Mouse (Mus musculus) limb, embryonic 11.5 days (tissue): ENCODE measurements around the gene Spdye4a. TPM values are rescaled to one million over a fixed set of nuclear protein-coding genes. Genes with fewer than 3 reads are reported as not detected.

ENCODE experiments used
- ATAC-seq: fragments of 200-750 bp; cut with Nextera tagmentation; 2 replicates; pipeline ENCODE4 v1.8.0; 2017; ENCODE audit warnings: low read depth; ENCODE audit not compliant: insufficient number of reproducible peaks, low FRiP score, low TSS enrichment
- DNase-seq: peaks from one replicate; pipeline ENCODE4 v3.0.0-alpha.2; 2015; ENCODE audit warnings: low spot score
- H3K27ac ChIP-seq: fragments of 300-500 bp; sonication (generic); replicated peaks from 2 replicates; pipeline ENCODE4 v1.5.1; 2014; ENCODE audit warnings: low read depth, mild to moderate bottlenecking, low read length
- H3K27me3 ChIP-seq: fragments of 300-500 bp; sonication (generic); 2 replicates; pipeline ENCODE4 v1.6.1; 2014; ENCODE audit warnings: mild to moderate bottlenecking, low read length, mixed read lengths; ENCODE audit not compliant: control insufficient read depth, insufficient read depth
- H3K36me3 ChIP-seq: fragments of 300-500 bp; sonication (generic); 2 replicates; pipeline ENCODE4 v1.6.1; 2014; ENCODE audit warnings: mild to moderate bottlenecking, low read length, moderate library complexity, mixed read lengths; ENCODE audit not compliant: control insufficient read depth, insufficient read depth
- H3K4me1 ChIP-seq: fragments of 300-500 bp; sonication (generic); 2 replicates; pipeline ENCODE4 v1.6.1; 2014; ENCODE audit warnings: low read length, mixed read lengths; ENCODE audit not compliant: control insufficient read depth, insufficient read depth
- H3K4me2 ChIP-seq: fragments of 300-500 bp; sonication (generic); 2 replicates; pipeline ENCODE4 v1.6.1; 2014; ENCODE audit warnings: low read depth, mild to moderate bottlenecking, moderate library complexity; ENCODE audit not compliant: severe bottlenecking
- H3K4me3 ChIP-seq: fragments of 300-500 bp; sonication (generic); 2 replicates; pipeline ENCODE4 v1.5.1; 2014; ENCODE audit warnings: low read depth, low read length
- H3K9ac ChIP-seq: fragments of 300-500 bp; sonication (generic); 2 replicates; pipeline ENCODE4 v1.6.1; 2014; ENCODE audit warnings: mild to moderate bottlenecking, low read length
- H3K9me3 ChIP-seq: fragments of 300-500 bp; sonication (generic); 2 replicates; pipeline ENCODE4 v1.6.1; 2016; ENCODE audit warnings: low read length; ENCODE audit not compliant: control insufficient read depth
- WGBS: fragments of 180-500 bp; shearing (Covaris S2); extraction: QIAGEN DNeasy Blood & Tissue Kit; methylation state at CpG from one replicate; pipeline ENCODE4 v1.1.7; 2014; 5-methylcytosine and 5-hydroxymethylcytosine counted together
- polyA plus RNA-seq: library from polyadenylated mRNA; unstranded; fragments of >200 nt; fragmentation: Nextera tagmentation; extraction: Ambion mirVana; gene quantifications from 2 replicates; pipeline ENCODE4 v1.2.1, GENCODE M21; 2014

Gene Spdye4a
- polyA plus RNA-seq, 1 experiment from 2014 or later = not detected

GRCm38 (mm10) chr5:143179179-143179578, 47.5 kb downstream of the Spdye4a start:
- DNase-seq = no peak

GRCm38 (mm10) chr5:143177541-143178200, 49.0 kb downstream of the Spdye4a start:
- Histone ChIP-seq H3K36me3 (peaks cover 34% of the 10 kb centered on the region), H3K27ac (no peak overlapping the region), H3K4me1 (peaks cover 8% of the 10 kb centered on the region; the same call in 1 of the 2 replicates), H3K4me2 (no peak overlapping the region), H3K4me3 (no peak overlapping the region), H3K9me3 (no peaks in the 10 kb centered on the region), H3K9ac (no peak overlapping the region), H3K27me3 (no peaks in the 10 kb centered on the region)
- WGBS = 83% methylated on average over 3 of the region's 3 CpGs
- ATAC-seq (no peak), DNase-seq (no peak)

More at GRCm38 (mm10) chr5:143179179-143179578, 47.5 kb downstream of the Spdye4a start:
- no peak overlapping the region for H3K4me3 ChIP-seq
- H3K9ac ChIP-seq = no peak overlapping the region
- H3K36me3 ChIP-seq = peaks cover 24% of the 10 kb centered on the region; the same call in 1 of the 2 replicates
- no peaks in the 10 kb centered on the region for H3K27me3 ChIP-seq
- H3K4me1 ChIP-seq = peaks cover 8% of the 10 kb centered on the region; the same call in 1 of the 2 replicates
- no peak for ATAC-seq
- H3K27ac ChIP-seq = no peak overlapping the region
- 46% methylated on average over 6 of the region's 6 CpGs for WGBS
- H3K4me2 ChIP-seq = peak overlapping the region; percentile 76
- no peaks in the 10 kb centered on the region for H3K9me3 ChIP-seq

- no peaks in the 10 kb centered on the region for H3K27me3 ChIP-seq
- peaks cover 8% of the 10 kb centered on the region; the same call in 1 of the 2 replicates for H3K4me1 ChIP-seq
- no peak overlapping the region for H3K9ac ChIP-seq
- no peak overlapping the region for H3K4me3 ChIP-seq
- DNase-seq (no peak), ATAC-seq (no peak)
- 91% methylated on average over 4 of the region's 4 CpGs for WGBS
- H3K4me2 ChIP-seq = no peak overlapping the region
- H3K36me3 ChIP-seq = peaks cover 41% of the 10 kb centered on the region
- H3K9me3 ChIP-seq = no peaks in the 10 kb centered on the region
- no peak overlapping the region for H3K27ac ChIP-seq
Observed at GRCm38 (mm10) chr5:143175970-143176369, 50.7 kb downstream of the Spdye4a start.

Other genes with a start within 250 kb of the Spdye4a start
- 36.6 and 37.7 TPM in 2 replicates for gene Rnf216, start 113.9 kb downstream of the Spdye4a start, polyA plus RNA-seq
- not detected in 2 replicates for gene Olfr718-ps1, start 79.3 kb downstream of the Spdye4a start, polyA plus RNA-seq
- gene Rbak, start 46.1 kb downstream of the Spdye4a start, polyA plus RNA-seq = 13.3 and 15.6 TPM in 2 replicates
- not detected in 2 replicates for gene Spdye4b, start 45.9 kb downstream of the Spdye4a start, polyA plus RNA-seq
- 20.8 and 23.3 TPM in 2 replicates for gene Zfp12, start 8.3 kb upstream of the Spdye4a start, polyA plus RNA-seq
- gene Zfp316, start 43.1 kb upstream of the Spdye4a start, polyA plus RNA-seq = 2.0 and 3.4 TPM in 2 replicates
- gene Zfp853, start 66.7 kb upstream of the Spdye4a start, polyA plus RNA-seq = 0.08 TPM in 1 of 2 replicates, not detected in the other
- gene E130309D02Rik, start 88.5 kb upstream of the Spdye4a start, polyA plus RNA-seq = 52.5 and 53.4 TPM in 2 replicates
- gene Zdhhc4, start 102.4 kb upstream of the Spdye4a start, polyA plus RNA-seq = 74.1 and 75.1 TPM in 2 replicates
- gene Grid2ip, start 130.4 kb upstream of the Spdye4a start, polyA plus RNA-seq = 0.31 and 0.88 TPM in 2 replicates
- gene Kdelr2, start 176.9 kb upstream of the Spdye4a start, polyA plus RNA-seq = 265 and 281 TPM in 2 replicates
- gene Daglb, start 237.7 kb upstream of the Spdye4a start, polyA plus RNA-seq = 9.2 and 9.4 TPM in 2 replicates